Mouse (Mus musculus): ENCODE data around the gene Syt6.

Syt6 gene

DNA sequence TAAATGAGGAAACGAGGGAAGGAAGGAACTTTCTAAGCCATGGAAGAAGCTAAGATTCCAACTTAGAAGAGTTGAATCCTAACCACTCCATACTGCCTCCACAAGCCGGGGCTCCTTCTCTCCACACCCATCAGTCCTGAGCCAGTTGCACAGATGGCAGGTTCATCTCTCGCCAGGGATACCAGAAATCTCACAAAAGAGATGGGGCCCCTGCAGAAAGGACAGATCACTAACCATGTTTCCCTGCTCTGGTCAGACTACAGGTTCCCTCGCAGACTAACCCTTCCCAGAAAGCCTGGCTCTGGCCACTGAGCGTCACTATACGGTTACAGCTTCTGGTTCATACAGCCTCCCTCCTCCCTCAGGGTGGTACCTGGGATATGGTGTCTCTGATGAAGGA, 74.7 kb downstream of the Syt6 start:
- no peak for DNase-seq

DNA sequence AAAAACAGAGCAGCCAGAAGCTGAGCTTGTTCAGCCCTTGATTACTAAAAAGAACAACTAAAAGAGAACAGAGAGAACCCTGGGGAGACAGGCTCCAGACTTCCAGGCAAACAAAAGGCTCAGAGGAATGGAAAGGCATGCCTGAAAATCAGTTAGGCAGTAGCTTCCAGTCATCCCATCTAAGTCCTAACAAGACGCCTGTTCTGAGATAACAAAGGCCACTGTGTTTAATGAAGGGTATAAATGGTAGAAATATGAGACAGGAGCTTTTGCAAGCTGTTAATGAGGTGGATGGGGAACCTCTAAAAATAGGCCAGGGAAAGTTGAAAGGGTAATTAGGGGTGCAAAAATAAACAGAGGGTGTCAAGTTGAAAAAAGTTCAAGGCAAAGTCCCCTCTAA, 75.4 kb downstream of the Syt6 start:
- no peak for DNase-seq

DNA sequence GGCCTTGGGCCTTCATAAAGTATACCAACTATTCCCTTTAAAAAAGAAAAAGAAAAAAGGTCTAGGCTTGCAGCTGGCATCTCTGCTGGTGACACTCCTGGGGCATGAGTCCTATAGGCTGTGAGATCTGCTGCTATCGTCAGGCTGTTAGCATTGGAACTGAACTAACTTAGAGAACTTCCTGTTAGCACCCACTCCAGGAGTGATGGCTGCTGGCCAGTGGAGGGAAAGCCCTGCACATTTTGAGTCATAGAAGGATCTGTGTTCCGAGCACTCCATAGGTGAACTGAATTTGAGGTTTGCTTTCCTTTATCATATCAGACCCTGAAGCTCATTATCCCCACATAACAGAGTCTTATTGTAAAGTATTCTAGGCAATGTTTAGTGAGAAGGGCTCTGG, 85.0 kb downstream of the Syt6 start:
- DNase-seq: no peak

DNA sequence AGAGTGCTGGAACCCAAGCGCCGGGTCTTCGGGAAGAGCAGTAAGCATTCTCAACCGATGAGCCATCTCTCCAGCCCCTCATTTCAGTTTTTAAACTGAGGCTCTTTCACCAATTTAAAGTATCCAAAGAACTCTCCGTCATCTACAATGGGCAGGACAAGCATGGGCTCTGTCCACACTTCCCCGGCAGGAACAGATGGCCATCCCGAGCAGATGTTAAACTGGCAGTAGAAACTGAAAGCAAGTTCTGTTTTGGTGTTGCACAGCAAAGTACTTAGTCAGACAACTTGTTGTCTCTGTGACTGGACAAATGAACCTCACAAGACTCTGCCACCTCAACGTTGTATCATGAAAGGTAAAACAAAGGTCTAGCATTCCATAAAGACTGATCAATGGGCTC, 86.7 kb downstream of the Syt6 start:
- DNase-seq: no peak

DNA sequence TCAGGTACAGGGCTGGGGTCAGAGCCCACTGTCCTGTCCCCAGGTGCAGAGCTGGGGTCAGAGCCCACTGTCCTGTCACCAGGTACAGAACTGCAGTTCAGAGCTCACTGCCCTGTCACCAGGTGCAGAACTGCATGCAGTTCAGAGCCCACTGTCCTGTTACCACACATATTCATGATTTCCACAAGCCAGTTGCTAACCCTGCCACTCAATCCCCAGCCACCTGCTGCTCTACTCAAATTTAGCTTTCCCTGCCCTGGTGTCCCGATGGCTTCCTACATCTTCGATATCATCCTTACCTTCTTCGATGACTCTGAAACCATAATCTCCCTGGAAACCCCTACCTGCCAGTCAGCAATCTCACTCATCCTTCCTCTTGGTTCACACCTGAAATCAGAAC, 88.4 kb downstream of the Syt6 start:
- DNase-seq: no peak

DNA sequence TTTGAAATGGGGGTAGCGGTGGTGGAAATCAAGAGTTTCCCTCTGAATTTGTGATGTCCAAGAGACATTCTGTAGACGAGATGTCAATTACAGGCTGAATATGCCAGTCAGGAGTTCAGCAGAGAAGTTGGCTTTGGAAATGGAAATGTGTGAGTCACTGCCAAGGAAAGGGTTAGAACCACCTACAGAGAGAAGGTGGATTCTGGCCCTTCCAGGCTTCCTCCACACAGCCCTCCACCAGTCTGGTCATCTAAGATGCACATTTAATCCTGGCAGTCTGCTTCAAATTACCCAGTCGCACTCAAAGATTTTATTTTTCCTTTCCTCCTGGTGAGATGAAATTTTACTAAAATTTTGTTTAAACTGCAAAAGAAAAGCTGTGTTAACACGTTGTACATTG, 97.1 kb downstream of the Syt6 start:
- DNase-seq: no peak

DNA sequence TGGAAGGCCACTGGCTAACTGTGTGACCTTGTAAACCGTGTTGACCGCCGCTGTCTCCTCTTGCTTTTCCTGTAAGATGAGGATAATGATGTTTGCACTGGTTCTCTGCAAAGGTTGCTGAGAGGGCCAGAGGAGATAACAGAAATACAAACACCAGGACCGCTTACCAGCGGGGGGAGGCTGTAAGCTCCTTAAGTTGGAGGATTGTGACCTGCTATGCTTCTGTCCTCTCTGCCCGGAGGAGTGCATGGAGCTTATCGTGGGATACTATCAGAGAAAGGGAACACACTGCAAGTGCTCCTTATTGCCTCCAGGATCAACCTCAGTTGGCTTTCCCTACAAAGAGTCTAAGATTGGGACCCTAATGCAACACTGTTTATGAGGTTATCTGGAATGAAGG, 97.7 kb downstream of the Syt6 start:
- DNase-seq: no peak

DNA sequence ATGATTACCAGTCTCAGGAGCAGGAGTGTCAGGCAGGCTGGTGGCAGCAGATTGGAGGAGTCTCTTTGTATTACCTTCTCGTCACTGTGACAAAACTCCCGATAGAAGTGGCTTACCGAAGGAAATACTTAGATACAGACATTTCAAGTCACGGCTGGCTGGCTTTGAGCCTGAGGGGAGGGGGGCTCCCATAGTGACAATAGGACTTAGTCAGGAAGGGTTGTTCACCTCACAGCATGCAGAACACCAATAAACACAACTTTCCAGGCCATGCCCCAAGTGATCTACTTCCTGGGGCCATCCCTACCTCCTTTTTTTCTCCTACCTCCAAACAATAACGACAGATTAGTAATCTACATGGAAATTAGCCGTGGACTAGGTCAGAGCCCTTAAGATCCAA, 103.8 kb downstream of the Syt6 start:
- DNase-seq: no peak

DNA sequence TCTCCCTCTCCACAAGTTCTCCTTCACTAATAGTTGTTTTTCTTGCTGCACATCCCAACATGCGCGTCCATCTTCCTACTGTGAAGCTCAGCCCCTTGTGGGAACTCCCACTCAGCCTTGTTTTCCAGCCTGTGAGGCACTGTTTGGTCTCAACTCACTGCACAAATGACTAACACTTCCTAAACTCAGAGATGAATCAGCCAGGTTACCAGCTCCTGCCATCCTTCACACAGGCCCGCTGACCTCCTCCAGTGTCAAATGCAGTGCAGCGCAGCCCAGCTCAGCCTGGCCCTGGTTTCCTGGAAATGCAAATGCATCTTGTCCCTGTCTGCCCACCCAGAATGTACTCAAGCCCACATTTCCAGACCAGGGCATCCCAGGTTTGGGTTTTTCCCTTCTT, 107.4 kb downstream of the Syt6 start:
- DNase-seq: no peak

DNA sequence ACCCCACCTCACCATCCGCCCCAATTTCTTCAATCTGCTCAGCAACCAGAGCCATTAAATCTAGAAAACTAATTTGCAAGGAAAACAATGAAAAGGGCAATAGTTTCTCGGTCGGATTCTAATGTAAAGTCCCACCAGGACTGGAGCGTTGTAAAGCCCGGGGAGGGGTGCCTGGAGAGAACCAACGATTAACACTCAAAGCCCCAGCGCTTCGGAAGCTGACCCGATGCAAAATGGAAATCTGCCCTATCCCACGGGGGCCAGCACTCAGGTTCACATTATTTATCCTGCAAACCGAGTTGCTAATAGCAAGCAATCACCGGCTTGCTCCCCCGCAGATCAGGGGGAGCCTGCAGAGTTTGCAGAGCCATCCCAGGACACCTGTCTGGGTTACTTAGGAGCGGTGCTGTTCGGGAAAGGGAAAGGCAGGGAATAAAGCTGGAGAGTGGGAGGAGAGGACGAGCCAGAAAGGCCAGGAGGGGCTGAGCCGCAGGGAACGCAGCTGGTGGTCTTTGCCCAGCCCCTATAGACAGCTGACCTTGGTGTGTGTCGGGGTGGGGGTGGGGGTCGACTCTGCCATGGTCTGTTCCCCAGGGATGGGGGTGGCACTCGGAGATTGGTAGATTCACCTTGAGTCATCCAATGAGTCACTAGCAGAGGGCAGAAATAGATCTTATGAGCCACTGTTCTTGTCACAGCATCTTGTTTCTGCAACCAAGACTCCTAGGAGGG, 108.4 kb downstream of the Syt6 start:
- DNase-seq: no peak

DNA sequence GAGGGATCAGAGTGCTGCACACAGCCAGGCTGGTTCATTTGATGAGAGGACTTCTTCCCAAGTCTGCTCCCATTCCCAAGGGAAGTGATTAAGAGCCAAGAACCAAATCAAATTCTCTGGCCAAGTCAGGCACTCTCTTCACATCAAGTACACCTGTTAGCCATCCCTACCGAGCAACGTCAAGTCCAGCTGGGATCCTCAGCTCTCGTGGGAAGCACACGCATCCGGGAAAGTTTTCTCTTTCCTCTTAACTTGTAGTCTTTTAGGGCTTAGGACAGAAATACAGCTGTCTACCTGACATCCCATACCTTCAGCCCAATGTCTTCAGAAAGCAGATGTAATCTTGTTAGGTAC, 108.9 kb downstream of the Syt6 start:
- no peak for DNase-seq

DNA sequence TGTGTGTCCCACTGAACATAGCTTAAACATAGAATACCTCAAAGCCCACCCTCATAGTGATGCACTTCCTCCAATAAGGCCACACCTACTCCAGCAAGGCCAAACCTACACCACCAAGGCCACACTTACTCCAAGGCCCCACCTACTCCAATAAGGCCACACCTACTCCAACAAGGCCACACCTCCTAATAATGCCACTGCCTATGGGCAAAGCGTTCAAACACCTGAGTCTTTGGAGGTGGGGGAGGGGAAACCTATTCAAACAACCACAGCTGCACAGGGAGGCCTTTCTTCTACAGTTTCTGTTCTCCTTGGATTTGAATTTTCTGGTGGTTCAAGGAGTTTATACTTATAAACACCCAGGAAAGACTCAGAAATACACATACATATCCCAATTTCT, 114.0 kb downstream of the Syt6 start:
- DNase-seq: no peak

DNA sequence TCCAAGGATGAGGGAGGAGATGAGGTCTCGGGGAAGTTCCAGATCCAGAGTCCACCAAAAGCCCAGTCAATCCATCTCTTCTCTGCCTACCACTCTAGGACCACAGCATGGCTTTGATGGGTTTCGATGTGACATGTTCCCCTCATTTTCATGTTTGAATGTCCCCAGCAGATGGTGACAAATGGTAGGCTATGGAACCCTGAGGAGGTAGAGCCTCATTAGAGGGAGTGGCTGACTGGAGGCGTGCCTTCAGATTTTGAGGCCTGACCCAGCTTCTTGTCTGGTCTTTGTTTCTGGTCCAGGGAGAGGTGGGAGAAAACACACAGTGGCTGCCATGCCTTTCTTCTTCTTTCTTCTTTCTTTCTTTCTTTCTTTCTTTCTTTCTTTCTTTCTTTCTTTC, 115.5 kb downstream of the Syt6 start:
- DNase-seq: peak; percentile 9

Measured in thymus, postnatal 25 days (tissue).